Mouse (Mus musculus): ENCODE measurements around the gene Nup93. TPM values are rescaled to one million over a fixed set of nuclear protein-coding genes. Genes with fewer than 3 reads are reported as not detected.

Nup93 gene
- total RNA-seq, 2 experiments from 2014 or later, result 44.3 to 52.6 TPM

- no peak for DNase-seq (ENCODE audit: low spot score in 2 of 2)
Observed at GRCm38 (mm10) chr8:94185791-94186190, 28.6 kb upstream of the Nup93 start.

DNA sequence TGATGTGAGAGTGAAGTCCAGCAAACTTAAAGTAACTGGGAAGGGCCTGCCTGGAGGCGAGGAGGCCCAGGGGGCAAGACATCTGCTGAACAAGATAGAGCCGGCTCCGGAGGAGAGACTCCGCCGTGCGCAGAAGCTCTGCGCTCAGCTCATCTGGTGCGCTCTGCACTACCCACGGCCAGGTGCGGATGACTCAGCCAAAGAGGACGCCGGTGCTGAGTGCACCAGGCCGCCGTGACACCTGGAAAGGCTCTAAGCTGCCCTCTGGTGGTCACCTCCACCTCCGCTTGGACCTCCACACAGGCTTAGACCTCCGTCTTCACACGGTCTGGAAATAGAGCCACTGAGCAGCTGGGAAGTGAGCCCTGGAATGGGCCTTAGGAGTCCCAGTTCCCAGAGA lies 27.8 kb upstream of the Nup93 start:
- peak in 1 of 2 experiments; percentile 48 for DNase-seq (ENCODE audit: low spot score in 2 of 2)

DNA sequence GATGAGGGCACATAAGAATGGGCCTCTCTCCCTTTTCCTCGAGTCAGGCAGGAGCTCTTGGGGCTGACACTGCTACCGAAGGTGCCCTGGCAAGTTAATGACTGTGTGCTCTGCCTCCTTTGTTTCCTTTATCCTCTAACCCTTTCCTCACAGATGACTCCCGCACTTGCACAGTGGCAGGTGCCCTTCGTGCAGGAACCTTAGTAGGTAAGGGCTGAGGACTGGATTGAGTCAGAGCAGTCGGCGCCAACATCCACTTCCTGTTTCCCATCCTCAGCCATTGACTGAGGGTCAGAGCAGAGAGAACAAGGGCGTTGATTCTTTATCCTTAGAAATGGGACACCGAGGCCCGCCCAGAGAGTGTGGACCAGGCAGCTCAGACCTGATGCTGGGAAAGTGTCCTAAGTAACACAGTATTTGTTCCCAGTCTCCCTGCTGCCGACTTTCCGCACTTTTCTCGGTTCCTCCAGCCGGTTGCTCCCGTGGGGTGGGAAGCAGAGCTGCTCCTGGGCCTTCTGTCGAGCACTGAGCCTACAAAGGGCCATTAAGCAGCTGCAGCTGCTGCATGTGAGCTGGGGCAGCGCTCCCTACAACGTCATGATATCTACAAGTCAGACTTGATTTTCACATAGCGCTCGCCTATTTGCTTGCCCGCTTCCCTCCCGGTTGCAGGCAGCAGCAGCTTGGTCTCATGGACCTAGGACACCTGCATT lies 26.9 kb upstream of the Nup93 start:
- DNase-seq (ENCODE audit: low spot score in 2 of 2), result no peak

GRCm38 (mm10) chr8:94189275-94190031 lies 24.9 kb upstream of the Nup93 start:
- peak in 1 of 2 experiments; percentile 86 for DNase-seq (ENCODE audit: low spot score in 2 of 2)

GRCm38 (mm10) chr8:94191101-94191691 lies 23.2 kb upstream of the Nup93 start:
- no peak for DNase-seq (ENCODE audit: low spot score in 2 of 2)

- no peak for DNase-seq (ENCODE audit: low spot score in 2 of 2)
Observed at GRCm38 (mm10) chr8:94192926-94193325, 21.4 kb upstream of the Nup93 start.

- DNase-seq (ENCODE audit: low spot score in 2 of 2), result peak in 1 of 2 experiments; percentile 73
Observed at GRCm38 (mm10) chr8:94194591-94195223, 19.7 kb upstream of the Nup93 start.

DNA sequence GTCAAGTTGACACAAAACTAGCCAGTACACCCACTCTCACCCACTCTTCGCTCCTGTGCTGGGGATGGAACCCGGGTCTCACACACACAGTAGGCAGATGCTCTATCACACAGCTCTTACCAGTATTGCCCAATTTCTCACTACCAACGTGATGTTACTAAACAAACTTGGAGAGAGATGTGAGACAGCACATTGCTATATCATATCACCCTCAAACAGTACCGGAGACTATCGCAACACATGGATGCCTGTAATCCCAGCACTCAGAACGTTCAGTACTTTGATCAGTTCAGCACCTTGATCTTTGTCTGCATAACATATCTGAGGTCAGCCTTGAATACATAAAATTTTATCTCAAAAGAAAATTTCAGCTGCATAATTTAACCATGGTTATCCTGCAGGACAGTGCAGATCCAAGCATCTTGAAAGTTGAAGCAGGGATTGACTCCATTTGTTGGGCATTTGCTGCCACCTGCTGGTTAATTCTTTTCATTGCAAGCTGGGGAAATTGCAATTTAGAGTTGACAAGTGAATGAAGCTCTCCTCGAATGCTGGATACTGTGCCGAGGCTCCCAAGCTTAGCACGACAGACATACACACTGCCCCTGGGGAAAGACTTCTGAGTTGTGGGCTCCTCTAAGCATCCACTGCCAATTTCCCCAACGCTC lies 15.0 kb upstream of the Nup93 start:
- peak; percentile 70 to 89 for DNase-seq (ENCODE audit: low spot score in 2 of 2)

GRCm38 (mm10) chr8:94204043-94204442 lies 10.3 kb upstream of the Nup93 start:
- DNase-seq (ENCODE audit: low spot score in 2 of 2), result no peak

GRCm38 (mm10) chr8:94205736-94206135 lies 8.6 kb upstream of the Nup93 start:
- peak in 1 of 2 experiments; percentile 67 for DNase-seq (ENCODE audit: low spot score in 2 of 2)

DNA sequence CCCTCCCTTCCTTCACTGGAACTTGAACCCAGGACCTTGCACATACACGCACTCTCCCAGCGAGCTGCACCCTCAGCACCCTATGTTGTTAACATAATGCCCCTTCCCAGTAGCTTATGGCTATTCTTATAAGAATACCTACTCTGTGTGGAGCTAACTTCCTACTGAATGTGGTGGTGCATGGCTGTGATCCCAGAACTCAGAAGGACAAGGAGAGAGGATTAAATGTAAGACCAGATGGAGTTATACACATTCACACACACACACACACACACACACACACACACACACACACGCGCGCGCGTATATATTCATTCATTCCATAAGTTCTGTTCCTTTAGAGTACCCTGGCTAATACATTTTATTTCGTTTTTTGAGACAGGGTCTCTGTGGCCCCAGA lies 8.1 kb upstream of the Nup93 start:
- no peak for DNase-seq (ENCODE audit: low spot score in 2 of 2)

DNA sequence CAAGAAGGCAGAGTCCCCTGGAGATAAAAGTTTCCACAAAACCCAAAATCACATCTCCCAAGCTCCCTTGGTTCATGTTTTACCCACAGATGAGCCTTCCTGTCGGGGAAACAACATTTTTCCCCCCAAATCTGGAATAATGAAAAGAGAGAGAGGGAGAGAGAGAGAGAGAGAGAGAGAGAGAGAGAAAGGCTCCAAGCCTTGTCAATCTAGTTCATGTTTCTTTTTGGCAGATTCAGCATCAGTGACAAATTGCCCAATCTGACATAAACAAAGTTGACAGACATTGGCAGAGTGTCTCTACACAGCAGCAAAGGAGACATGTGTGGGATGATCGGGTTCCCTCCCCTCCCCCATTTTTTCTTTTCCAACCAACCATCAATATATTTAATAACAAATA lies 6.9 kb upstream of the Nup93 start:
- peak in 1 of 2 experiments; percentile 64 for DNase-seq (ENCODE audit: low spot score in 2 of 2)

- peak; percentile 70 to 84 for DNase-seq (ENCODE audit: low spot score in 2 of 2)
Observed at GRCm38 (mm10) chr8:94209639-94210038, 4.7 kb upstream of the Nup93 start.

GRCm38 (mm10) chr8:94210225-94210624 lies 4.1 kb upstream of the Nup93 start:
- DNase-seq (ENCODE audit: low spot score in 2 of 2), result peak in 1 of 2 experiments; percentile 46

DNA sequence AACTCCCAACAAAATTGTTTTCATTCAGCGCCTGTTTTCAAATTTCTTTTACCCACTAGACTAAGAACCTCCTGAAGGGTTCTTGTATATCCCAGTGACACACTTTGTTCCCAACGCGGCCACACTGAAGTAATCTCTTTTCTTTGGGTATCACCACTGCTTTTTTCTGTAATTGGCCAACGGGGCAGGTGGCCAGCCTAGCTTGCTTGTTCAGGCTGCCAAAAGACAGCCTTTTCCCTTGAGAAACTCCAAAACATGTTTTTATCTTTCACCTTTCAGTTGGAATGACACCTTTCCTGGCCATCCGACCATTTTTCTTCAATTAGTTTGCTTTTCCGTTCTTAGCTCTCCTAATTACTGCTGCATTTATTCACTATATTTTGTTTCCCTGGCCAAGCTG lies 545 bp upstream of the Nup93 start:
- DNase-seq (ENCODE audit: low spot score in 2 of 2), result no peak

DNA sequence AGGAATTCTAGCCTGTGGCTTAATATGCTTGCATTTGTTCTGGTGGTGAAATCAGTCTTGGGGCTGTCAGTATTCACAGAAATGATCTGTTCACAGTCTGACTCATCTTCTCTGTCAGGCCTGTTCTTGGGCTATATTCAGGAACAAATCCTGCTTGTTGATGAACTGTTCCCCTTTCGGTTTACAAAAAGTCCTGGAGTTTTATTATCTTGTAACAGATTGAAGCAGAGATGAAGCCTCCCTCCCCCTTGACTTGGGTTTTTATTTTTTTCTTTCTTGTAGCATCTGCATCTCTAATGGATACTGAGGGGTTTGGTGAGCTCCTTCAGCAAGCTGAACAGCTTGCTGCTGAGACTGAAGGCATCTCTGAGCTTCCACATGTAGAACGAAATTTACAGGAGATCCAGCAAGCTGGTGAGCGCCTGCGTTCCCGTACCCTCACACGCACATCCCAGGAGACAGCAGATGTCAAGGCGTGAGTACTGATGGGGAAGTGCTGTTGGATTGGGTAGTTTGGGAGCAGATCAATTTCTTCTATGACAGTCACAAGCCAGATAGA lies 13.1 kb downstream of the Nup93 start:
- peak; percentile 53 to 78 for DNase-seq (ENCODE audit: low spot score in 2 of 2)

- DNase-seq (ENCODE audit: low spot score in 2 of 2), result no peak
Observed at GRCm38 (mm10) chr8:94240240-94240751, 25.9 kb downstream of the Nup93 start.

DNA sequence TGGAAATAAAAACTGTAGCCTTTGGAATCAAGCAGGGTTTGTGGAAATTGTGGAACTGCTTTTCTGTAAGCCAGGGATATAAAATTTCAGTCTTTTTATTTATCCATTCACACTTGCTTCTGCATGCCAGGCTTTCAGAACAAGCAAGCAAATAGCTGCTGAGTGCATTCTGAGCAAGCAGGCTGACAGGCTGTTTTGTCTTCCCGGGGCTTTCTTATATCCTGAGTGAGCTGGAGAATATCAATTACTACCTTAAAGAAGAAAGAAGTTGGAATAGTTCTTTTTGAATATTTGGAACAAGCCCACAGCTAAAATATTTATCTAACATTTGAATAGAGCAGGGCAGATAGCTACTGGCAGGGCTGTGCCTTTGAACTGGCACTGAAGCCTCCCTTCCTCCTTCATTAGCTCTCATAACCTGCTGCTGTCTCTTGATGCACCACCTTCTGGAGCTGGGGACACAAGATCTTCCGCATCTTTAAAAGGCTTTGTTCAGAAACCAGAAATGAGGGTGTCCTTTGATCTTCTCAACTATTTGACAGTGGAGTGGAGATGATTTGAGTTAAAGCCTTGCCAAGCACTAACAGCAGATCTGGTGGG lies 35.6 kb downstream of the Nup93 start:
- DNase-seq (ENCODE audit: low spot score in 2 of 2), result no peak

GRCm38 (mm10) chr8:94258881-94259280 lies 44.5 kb downstream of the Nup93 start:
- DNase-seq (ENCODE audit: low spot score in 2 of 2), result no peak

- no peak for DNase-seq (ENCODE audit: low spot score in 2 of 2)
Observed at GRCm38 (mm10) chr8:94262626-94263297, 48.4 kb downstream of the Nup93 start.
